Mouse (Mus musculus) brain, embryonic 14.5 days (tissue): ENCODE measurements around the gene Tti1.

ENCODE experiments used
- CTCF ChIP-seq: fragments of 200-500 bp; IDR thresholded peaks from 2 replicates; pipeline ENCODE4 v1.5.1; 2012; ENCODE audit warnings: inconsistent platforms, mild to moderate bottlenecking, moderate library complexity, borderline replicate concordance; ENCODE audit not compliant: insufficient read depth, insufficient read length; ENCODE audit errors: extremely low read depth
- POLR2A ChIP-seq: fragments of 200-500 bp; IDR thresholded peaks from 2 replicates; pipeline ENCODE4 v1.6.1; 2012; ENCODE audit warnings: mild to moderate bottlenecking, inconsistent platforms, borderline replicate concordance; ENCODE audit not compliant: poor library complexity, insufficient read depth, insufficient read length, severe bottlenecking; ENCODE audit errors: extremely low read depth

GRCm38 (mm10) chr2:158004620-158005019 is 23.6 kb downstream of the Tti1 start:
- TF ChIP-seq CTCF, result no peak
- TF ChIP-seq POLR2A, result no peak
